Comparison of ENCODE assay signal across 11 mouse cellular contexts in genomic region chr17:29788573-29788972, GRCm38 (mm10).
"Had no signal": no experiment of that assay in that cellular context is flagged by ENCODE, and none has a peak within 500 bp of the region (broad histone marks: within the 10 kb centered on the region; RNA-seq: fewer than 3 reads in every experiment).

No protein-coding gene starts in this region.

- DNase-seq: kidney, postnatal 25 days; lung, adult 18-20 months; midbrain, embryonic 14.5 days; spleen, adult 18-20 months; thymus, adult 18-20 months; thymus, postnatal 14 days had no signal

- H3K4me2 ChIP-seq: limb, embryonic 15.5 days; neural tube, embryonic 12.5 days had no signal

- H3K4me3 ChIP-seq: left cerebral cortex, adult 2 months; limb, embryonic 15.5 days; midbrain, embryonic 10.5 days; neural tube, embryonic 12.5 days had no signal

- H3K9me3 ChIP-seq: limb, embryonic 15.5 days had no signal

- H3K36me3 ChIP-seq: limb, embryonic 15.5 days; midbrain, embryonic 10.5 days; neural tube, embryonic 12.5 days had no signal

- H3K4me1 ChIP-seq: limb, embryonic 15.5 days; midbrain, embryonic 10.5 days; neural tube, embryonic 12.5 days had no signal

- H3K27ac ChIP-seq: left cerebral cortex, adult 2 months; limb, embryonic 15.5 days; liver, embryonic 14.5 days; midbrain, embryonic 10.5 days; neural tube, embryonic 12.5 days had no signal

- H3K27me3 ChIP-seq: limb, embryonic 15.5 days; neural tube, embryonic 12.5 days had no signal

- H3K9ac ChIP-seq: limb, embryonic 15.5 days; liver, embryonic 14.5 days; neural tube, embryonic 12.5 days had no signal
